Mouse (Mus musculus) erythroblast, embryonic 14.5 days (primary cell): Measurements from ENCODE around the gene Mmp11.

ENCODE experiments used
- GATA1 ChIP-seq: IDR thresholded peaks from 2 replicates; pipeline ENCODE4 v1.6.1; 2012; ENCODE audit warnings: low read length, inconsistent platforms, mixed read lengths
- TAL1 ChIP-seq: IDR thresholded peaks from 3 replicates; pipeline ENCODE4 v1.6.1; 2012; ENCODE audit warnings: low read length, inconsistent platforms, mixed read lengths

GRCm38 (mm10) chr10:75978835-75979157, 42.5 kb upstream of the Mmp11 start:
- TF ChIP-seq GATA1: no peak
- TF ChIP-seq TAL1: no peak
